Mouse (Mus musculus) thymus, adult 2 months (tissue): ENCODE data around the gene Asns.

Experiments used
- CTCF ChIP-seq: fragments of 200-500 bp; IDR thresholded peaks from 2 replicates; pipeline ENCODE4 v1.5.1; 2012; ENCODE audit warnings: mild to moderate bottlenecking, control low read depth, low read length, moderate library complexity, borderline replicate concordance; ENCODE audit not compliant: control insufficient read depth, poor library complexity, insufficient read depth; ENCODE audit errors: extremely low read depth
- POLR2A ChIP-seq: fragments of 200-500 bp; IDR thresholded peaks from 2 replicates; pipeline ENCODE4 v1.6.1; 2012; ENCODE audit warnings: mild to moderate bottlenecking, low read length, control low read depth, moderate library complexity; ENCODE audit not compliant: control insufficient read depth, poor library complexity, insufficient read depth; ENCODE audit errors: extremely low read depth

GRCm38 (mm10) chr6:7686047-7686446 is 7.0 kb downstream of the Asns start:
- TF ChIP-seq CTCF (no peak), POLR2A (no peak)
